In genomic region chr7:27375274-27375673, GRCm38 (mm10) we compare ENCODE assay signal across 11 mouse cellular contexts. TPM values are rescaled to one million over a fixed set of nuclear protein-coding genes. Genes with fewer than 3 reads are reported as not detected.
DNase-seq lines count a peak whose midpoint lies in the region; TF ChIP-seq lines count a peak whose summit lies in the region.
"Had no signal": no experiment of that assay in that cellular context is flagged by ENCODE, and none has a peak within 500 bp of the region (broad histone marks: within the 10 kb centered on the region; RNA-seq: fewer than 3 reads in every experiment).

No protein-coding gene starts in this region.

- peaks cover 4% of the 10 kb centered on the region for H3K9me3 ChIP-seq in E14TG2a.4 (ENCODE audit: low read length)
- H3K9me3 ChIP-seq in limb, embryonic 10.5 days (replicated peaks): peaks cover under 1% of the 10 kb centered on the region; the same call in 1 of the 2 replicates

- peak overlapping the region; percentile 61 for H3K4me3 ChIP-seq in E14TG2a.4 (replicated peaks; ENCODE audit: low read length)
- H3K4me3 ChIP-seq in limb, embryonic 10.5 days: peak overlapping the region; percentile 29; the same call in 1 of the 2 replicates

- H3K27me3 ChIP-seq in E14TG2a.4 (ENCODE audit: insufficient read depth, low read length): peaks cover 48% of the 10 kb centered on the region
- H3K27me3 ChIP-seq in limb, embryonic 10.5 days (ENCODE audit: low read depth, poor library complexity, severe bottlenecking): peaks cover 99% of the 10 kb centered on the region

- no peak overlapping the region for H3K27ac ChIP-seq in limb, embryonic 10.5 days

- H3K36me3 ChIP-seq in E14TG2a.4 (ENCODE audit: insufficient read depth, low read length): peaks cover 28% of the 10 kb centered on the region
- no peaks in the 10 kb centered on the region for H3K36me3 ChIP-seq in limb, embryonic 10.5 days
- H3K36me3 ChIP-seq: G1E had no signal

- WGBS in limb, embryonic 10.5 days: 2% methylated on average over 22 of the region's 22 CpGs

- DNase-seq in layer of hippocampus, adult 18-20 months (ENCODE audit: low spot score in 2 of 2): peak; percentile 65 to 77
- no peak for DNase-seq in layer of hippocampus, adult 8-10 months (ENCODE audit: low spot score in 2 of 2)
- peak; percentile 77 for DNase-seq in brain, adult 2 months (ENCODE audit: low read depth, low spot score)
- DNase-seq in limb, embryonic 10.5 days (ENCODE audit: low spot score): peak; percentile 43
- no peak for DNase-seq in gastrocnemius, postnatal 10 days
- no peak for DNase-seq in heart, adult 8-10 months (ENCODE audit: low spot score)
- DNase-seq: adrenal gland, adult 2 months; cerebellum, adult 9-10 months had no signal

- H3K4me1 ChIP-seq in E14TG2a.4 (replicated peaks; ENCODE audit: low read depth, low read length): peaks cover 44% of the 10 kb centered on the region
- H3K4me1 ChIP-seq in limb, embryonic 10.5 days: peaks cover 13% of the 10 kb centered on the region

- TF ChIP-seq CTCF in E14TG2a.4 (conservative IDR thresholded peaks at IDR 0.05; ENCODE audit: low read length): no peak

RNA-seq across cellular contexts. Expression of gene Gm20479, which starts 18.1 kb away (rescaled TPM):
- not detected for total RNA-seq in layer of hippocampus, adult 18-20 months (2021)
- not detected for total RNA-seq in layer of hippocampus, adult 8-10 months (2022)
- not detected in 2 replicates for polyA plus RNA-seq in limb, embryonic 10.5 days (2016; fragmentation: Nextera tagmentation; extraction: Ambion mirVana)
- total RNA-seq in gastrocnemius, postnatal 10 days (2021): not detected
- total RNA-seq in heart, adult 8-10 months (2022): not detected
- total RNA-seq: G1E had no signal
- polyA plus RNA-seq: heart, embryonic 14.5 days had no signal

RNA-seq across cellular contexts. Expression of gene Shkbp1, which starts 19.5 kb away (rescaled TPM):
- 10 to 100 TPM; 25.8 to 28.2 TPM for total RNA-seq in layer of hippocampus, adult 18-20 months (2021)
- 10 to 100 TPM; 29.6 to 49.1 (median 34.1) TPM for total RNA-seq in layer of hippocampus, adult 8-10 months (2022)
- polyA plus RNA-seq in limb, embryonic 10.5 days (2016; fragmentation: Nextera tagmentation; extraction: Ambion mirVana): 46.1 and 61.2 TPM in 2 replicates
- 1 to 10 TPM; 6.1 to 8.1 TPM for total RNA-seq in gastrocnemius, postnatal 10 days (2021)
- 1 to 10 TPM; 4.8 to 8.0 (median 6.0) TPM for total RNA-seq in heart, adult 8-10 months (2022)

RNA-seq across cellular contexts. Expression of gene Ltbp4, which starts 37.8 kb away (rescaled TPM):
- total RNA-seq in layer of hippocampus, adult 18-20 months (2021): 10 to 100 TPM; 43.9 to 47.5 TPM
- total RNA-seq in layer of hippocampus, adult 8-10 months (2022): 10 to 100 TPM; 48.5 to 59.4 (median 57.9) TPM
- 6.7 and 10.6 TPM in 2 replicates for polyA plus RNA-seq in limb, embryonic 10.5 days (2016; fragmentation: Nextera tagmentation; extraction: Ambion mirVana)
- total RNA-seq in gastrocnemius, postnatal 10 days (2021): 100 to 1,000 TPM; 131 to 165 TPM
- 100 to 1,000 TPM; 166 to 198 (median 187) TPM for total RNA-seq in heart, adult 8-10 months (2022)

Comparison
In these comparisons a context has a peak if more than half of its experiments do, and no peak if none do; other contexts are left out.
1. DNase-seq: peak in layer of hippocampus, adult 18-20 months (2 of 2), brain, adult 2 months (single experiment) and limb, embryonic 10.5 days (single experiment); none in layer of hippocampus, adult 8-10 months (0 of 2), gastrocnemius, postnatal 10 days (single experiment) and heart, adult 8-10 months (single experiment).